Mouse (Mus musculus) cortical plate, adult 2 months (tissue): ENCODE measurements at regions not wholly inside any gene's neighbourhood (a gene's known extent, or its start where the extent isn't known, plus 50 kb on each side); places are given as distances from the start of the nearest gene placed in this dataset.

ENCODE experiments used
- H3K27ac ChIP-seq: fragments of 200-500 bp; 2 replicates; pipeline ENCODE4 v1.5.1; 2012; ENCODE audit warnings: low read length, control low read depth, inconsistent platforms; ENCODE audit not compliant: insufficient read depth
- H3K4me1 ChIP-seq: fragments of 200-500 bp; 2 replicates; pipeline ENCODE4 v1.6.1; 2011; ENCODE audit warnings: low read length; ENCODE audit not compliant: control insufficient read depth, insufficient read depth
- H3K4me3 ChIP-seq: fragments of 200-500 bp; 2 replicates; pipeline ENCODE4 v1.5.1; 2011; ENCODE audit warnings: mild to moderate bottlenecking, low read length, control low read depth; ENCODE audit not compliant: insufficient read depth
- CTCF ChIP-seq: fragments of 200-500 bp; IDR thresholded peaks from 2 replicates; pipeline ENCODE4 v1.5.1; 2011; ENCODE audit warnings: mild to moderate bottlenecking, control low read depth, low read length; ENCODE audit not compliant: insufficient read depth; ENCODE audit errors: extremely low read depth
- POLR2A ChIP-seq: fragments of 200-500 bp; IDR thresholded peaks from 2 replicates; pipeline ENCODE4 v1.6.1; 2011; ENCODE audit warnings: mild to moderate bottlenecking, low read length, control low read depth; ENCODE audit not compliant: insufficient read depth; ENCODE audit errors: extremely low read depth

GRCm38 (mm10) chr7:70591361-70592256 lies 225.1 kb upstream of the Nr2f2 start:
- no peak overlapping the region for H3K4me3 ChIP-seq
- TF ChIP-seq POLR2A (no peak), CTCF (no peak)
- no peak overlapping the region for H3K27ac ChIP-seq
- no peaks in the 10 kb centered on the region for H3K4me1 ChIP-seq

- TF ChIP-seq POLR2A: no peak
- no peak for TF ChIP-seq CTCF
- no peak overlapping the region for H3K4me3 ChIP-seq
- H3K27ac ChIP-seq: no peak overlapping the region
- no peaks in the 10 kb centered on the region for H3K4me1 ChIP-seq
Measured at GRCm38 (mm10) chr7:70589713-70590112, 223.2 kb upstream of the Nr2f2 start.

- no peak for TF ChIP-seq CTCF
- TF ChIP-seq POLR2A: no peak
- Histone ChIP-seq H3K4me1 (no peaks in the 10 kb centered on the region), H3K27ac (no peak overlapping the region), H3K4me3 (no peak overlapping the region)
Measured at GRCm38 (mm10) chr7:70588061-70588460, 221.5 kb upstream of the Nr2f2 start.

- Histone ChIP-seq H3K27ac (no peak overlapping the region), H3K4me1 (no peaks in the 10 kb centered on the region), H3K4me3 (no peak overlapping the region)
- TF ChIP-seq POLR2A: no peak
- TF ChIP-seq CTCF: no peak
Measured at GRCm38 (mm10) chr7:70584480-70584879, 217.9 kb upstream of the Nr2f2 start.

- no peak overlapping the region for H3K4me3 ChIP-seq
- no peak for TF ChIP-seq POLR2A
- TF ChIP-seq CTCF: no peak
- H3K4me1 ChIP-seq: no peaks in the 10 kb centered on the region
- H3K27ac ChIP-seq: no peak overlapping the region
Measured at GRCm38 (mm10) chr7:70576112-70576910, 209.8 kb upstream of the Nr2f2 start.

- Histone ChIP-seq H3K27ac (no peak overlapping the region), H3K4me1 (no peaks in the 10 kb centered on the region), H3K4me3 (no peak overlapping the region)
- TF ChIP-seq CTCF (no peak), POLR2A (no peak)
Measured at GRCm38 (mm10) chr7:70575614-70576013, 209.1 kb upstream of the Nr2f2 start.

GRCm38 (mm10) chr7:70574194-70574593 lies 207.7 kb upstream of the Nr2f2 start:
- Histone ChIP-seq H3K27ac (no peak overlapping the region), H3K4me3 (no peak overlapping the region), H3K4me1 (no peaks in the 10 kb centered on the region)
- no peak for TF ChIP-seq POLR2A
- no peak for TF ChIP-seq CTCF

- H3K4me1 ChIP-seq: no peaks in the 10 kb centered on the region
- TF ChIP-seq CTCF (no peak), POLR2A (no peak)
- no peak overlapping the region for H3K4me3 ChIP-seq
- H3K27ac ChIP-seq: no peak overlapping the region
Measured at GRCm38 (mm10) chr7:70565034-70565433, 198.5 kb upstream of the Nr2f2 start.

- TF ChIP-seq CTCF: no peak
- H3K4me3 ChIP-seq: no peak overlapping the region
- no peaks in the 10 kb centered on the region for H3K4me1 ChIP-seq
- no peak overlapping the region for H3K27ac ChIP-seq
Measured at GRCm38 (mm10) chr7:70548936-70549450, 182.5 kb upstream of the Nr2f2 start.
